Mouse (Mus musculus) heart, embryonic 11.5 days (tissue): Measurements from ENCODE around the gene Dip2b. TPM values are rescaled to one million over a fixed set of nuclear protein-coding genes. Genes with fewer than 3 reads are reported as not detected.
A peak's percentile ranks its signal among the peaks of the same experiment; 100 is the strongest.

Experiments
- ATAC-seq: fragments of 200-750 bp; cut with Nextera tagmentation; replicated peaks from 2 replicates; pipeline ENCODE4 v1.8.0; 2017; ENCODE audit warnings: moderate library complexity; ENCODE audit not compliant: insufficient number of reproducible peaks, low FRiP score, low TSS enrichment
- H3K27ac ChIP-seq: fragments of 300-500 bp; sonication (generic); 2 replicates; pipeline ENCODE4 v1.5.1; 2014; ENCODE audit warnings: mild to moderate bottlenecking, low read depth, low read length
- H3K27me3 ChIP-seq: fragments of 300-500 bp; sonication (generic); 2 replicates; pipeline ENCODE4 v1.6.1; 2014; ENCODE audit warnings: mild to moderate bottlenecking, low read length, mixed read lengths; ENCODE audit not compliant: control insufficient read depth, insufficient read depth
- H3K36me3 ChIP-seq: fragments of 300-500 bp; sonication (generic); 2 replicates; pipeline ENCODE4 v1.6.1; 2014; ENCODE audit warnings: mild to moderate bottlenecking, low read length, moderate library complexity, mixed read lengths; ENCODE audit not compliant: control insufficient read depth, insufficient read depth
- H3K4me1 ChIP-seq: fragments of 300-500 bp; sonication (generic); 2 replicates; pipeline ENCODE4 v1.6.1; 2014; ENCODE audit warnings: low read length; ENCODE audit not compliant: control insufficient read depth, insufficient read depth
- H3K4me2 ChIP-seq: fragments of 300-500 bp; sonication (generic); 2 replicates; pipeline ENCODE4 v1.6.1; 2014; ENCODE audit warnings: mild to moderate bottlenecking, moderate library complexity
- H3K4me3 ChIP-seq: fragments of 300-500 bp; sonication (generic); 2 replicates; pipeline ENCODE4 v1.5.1; 2014; ENCODE audit warnings: low read depth, low read length
- H3K9ac ChIP-seq: fragments of 300-500 bp; sonication (generic); 2 replicates; pipeline ENCODE4 v1.6.1; 2014; ENCODE audit warnings: mild to moderate bottlenecking, low read depth, low read length, moderate library complexity
- H3K9me3 ChIP-seq: fragments of 300-500 bp; sonication (generic); replicated peaks from 2 replicates; pipeline ENCODE4 v1.6.1; 2016; ENCODE audit warnings: low read length; ENCODE audit not compliant: control insufficient read depth
- WGBS: fragments of 180-500 bp; shearing (Covaris S2); extraction: QIAGEN DNeasy Blood & Tissue Kit; methylation state at CpG from one replicate; pipeline ENCODE4 v1.1.7; 2014; ENCODE audit not compliant: insufficient replicate concordance; 5-methylcytosine and 5-hydroxymethylcytosine counted together
- polyA plus RNA-seq: library from polyadenylated mRNA; unstranded; fragments of >200 nt; fragmentation: Nextera tagmentation; extraction: Ambion mirVana; gene quantifications from 2 replicates; pipeline ENCODE4 v1.2.1, GENCODE M21; 2014

The Dip2b gene
- polyA plus RNA-seq, 1 experiment from 2014 or later: 16.6 TPM

- Histone ChIP-seq H3K36me3 (peaks cover 3% of the 10 kb centered on the region; the same call in 1 of the 2 replicates), H3K27ac (no peak overlapping the region), H3K4me1 (no peaks in the 10 kb centered on the region), H3K27me3 (no peaks in the 10 kb centered on the region), H3K4me2 (no peak overlapping the region), H3K9ac (no peak overlapping the region), H3K9me3 (peaks cover 16% of the 10 kb centered on the region), H3K4me3 (no peak overlapping the region)
- ATAC-seq: no peak
- WGBS: 86% methylated on average over 7 of the region's 7 CpGs
Observed at GRCm38 (mm10) chr15:100220916-100221315, 182.5 kb downstream of the Dip2b start.

- no peaks in the 10 kb centered on the region for H3K27me3 ChIP-seq
- no peak overlapping the region for H3K4me3 ChIP-seq
- no peak overlapping the region for H3K27ac ChIP-seq
- ATAC-seq: no peak
- H3K4me1 ChIP-seq: peaks cover 11% of the 10 kb centered on the region; the same call in 1 of the 2 replicates
- H3K9me3 ChIP-seq: peaks cover 16% of the 10 kb centered on the region
- no peak overlapping the region for H3K4me2 ChIP-seq
- H3K9ac ChIP-seq: no peak overlapping the region
- no peaks in the 10 kb centered on the region for H3K36me3 ChIP-seq
- WGBS: 91% methylated on average over 4 of the region's 4 CpGs
Observed at GRCm38 (mm10) chr15:100225381-100225780, 186.9 kb downstream of the Dip2b start.

GRCm38 (mm10) chr15:100225891-100226290, 187.4 kb downstream of the Dip2b start:
- H3K27ac ChIP-seq: peak overlapping the region; percentile 100; the same call in 1 of the 2 replicates
- no peak overlapping the region for H3K4me2 ChIP-seq

DNA sequence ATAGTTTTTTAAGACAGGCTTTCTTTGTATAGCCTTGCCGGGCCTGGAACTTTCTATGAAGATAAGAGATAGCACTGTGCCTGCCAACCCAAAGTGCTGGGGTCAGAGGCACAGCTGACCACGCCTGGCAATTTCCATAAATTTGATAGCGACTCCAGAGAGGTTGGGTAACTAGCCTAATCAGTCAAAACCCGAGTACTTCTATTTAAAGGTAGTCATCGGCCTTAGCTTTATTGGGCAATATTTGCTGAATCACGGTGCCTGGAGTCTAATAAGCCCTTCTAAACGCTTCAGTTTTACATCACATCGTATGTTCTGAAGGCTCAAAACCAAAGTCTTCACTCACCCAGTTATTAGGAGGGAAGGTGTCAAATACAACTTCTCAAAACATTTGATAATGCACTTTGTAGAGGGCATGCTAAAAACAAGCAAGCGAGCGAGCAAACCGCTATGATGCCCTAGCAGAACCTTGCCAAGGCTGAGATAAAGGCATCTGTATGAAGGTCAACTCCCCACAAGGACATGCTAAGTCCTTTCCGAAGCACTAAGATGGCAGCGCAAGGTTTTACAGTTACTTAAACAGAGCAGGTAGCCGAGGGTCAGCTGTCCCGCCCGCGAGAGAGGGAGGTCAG, 188.7 kb downstream of the Dip2b start:
- no peaks in the 10 kb centered on the region for H3K27me3 ChIP-seq
- peak overlapping the region; percentile 100 for H3K27ac ChIP-seq
- H3K4me1 ChIP-seq: peaks cover 11% of the 10 kb centered on the region; the same call in 1 of the 2 replicates
- H3K36me3 ChIP-seq: no peaks in the 10 kb centered on the region
- peak overlapping the region; percentile 99 for H3K9ac ChIP-seq
- 2% methylated on average over 17 of the region's 17 CpGs for WGBS
- peak overlapping the region; percentile 84 for H3K4me3 ChIP-seq
- ATAC-seq: peak; percentile 67
- H3K9me3 ChIP-seq: peaks cover 16% of the 10 kb centered on the region
- peak overlapping the region; percentile 73 for H3K4me2 ChIP-seq

More at GRCm38 (mm10) chr15:100225891-100226290, 187.4 kb downstream of the Dip2b start:
- 86% methylated on average over 1 of the region's 1 CpGs for WGBS
- Histone ChIP-seq H3K4me3 (no peak overlapping the region), H3K36me3 (no peaks in the 10 kb centered on the region), H3K27me3 (no peaks in the 10 kb centered on the region), H3K4me1 (peaks cover 11% of the 10 kb centered on the region; the same call in 1 of the 2 replicates), H3K9ac (no peak overlapping the region), H3K9me3 (peaks cover 16% of the 10 kb centered on the region)
- no peak for ATAC-seq

GRCm38 (mm10) chr15:100227663-100228534, 189.4 kb downstream of the Dip2b start, which contains the start of gene Atf1:
Atf1 (plus strand) TSS chr15:100227819.
- WGBS: under 1% methylated on average over 61 of the region's 133 CpGs
- Histone ChIP-seq H3K4me3 (peak within 1 kb of the TSS; percentile 84), H3K36me3 (no peaks in the 10 kb centered on the region), H3K9ac (peak within 1 kb of the TSS; percentile 99), H3K4me2 (peak within 1 kb of the TSS; percentile 73), H3K27me3 (no peaks in the 10 kb centered on the region), H3K27ac (peak within 1 kb of the TSS; percentile 100), H3K4me1 (peaks cover 11% of the 10 kb centered on the region; the same call in 1 of the 2 replicates), H3K9me3 (peaks cover 11% of the 10 kb centered on the region)
- ATAC-seq: peak; percentile 80

GRCm38 (mm10) chr15:100228535-100229336, 190.3 kb downstream of the Dip2b start:
- Histone ChIP-seq H3K4me3 (peak overlapping the region; percentile 84), H3K27ac (peak overlapping the region; percentile 100), H3K27me3 (no peaks in the 10 kb centered on the region), H3K9me3 (peaks cover 3% of the 10 kb centered on the region; the same call in 1 of the 2 replicates), H3K36me3 (no peaks in the 10 kb centered on the region), H3K9ac (peak overlapping the region; percentile 99), H3K4me2 (peak overlapping the region; percentile 73), H3K4me1 (peaks cover 11% of the 10 kb centered on the region; the same call in 1 of the 2 replicates)
- ATAC-seq: no peak
- 14% methylated on average over 16 of the region's 16 CpGs for WGBS

DNA sequence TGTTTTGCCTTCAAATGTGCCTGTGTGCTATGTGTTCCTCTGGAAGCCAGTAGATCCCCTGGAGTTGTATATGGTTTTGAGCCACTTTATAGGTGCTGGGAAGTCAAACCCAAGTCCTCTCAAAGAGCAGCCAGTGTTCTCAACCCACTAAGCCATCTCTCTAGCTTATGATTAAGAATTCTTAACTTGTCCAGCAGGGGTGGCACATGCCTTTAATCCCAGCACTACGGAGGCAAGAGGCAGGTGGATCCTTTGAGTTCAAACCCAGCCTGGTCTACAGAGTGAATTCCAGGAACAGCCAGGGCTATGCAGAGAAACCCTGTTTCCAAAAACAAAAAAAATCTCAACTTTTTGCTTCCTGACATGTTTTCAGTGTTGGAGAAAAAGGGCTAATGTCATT, 192.2 kb downstream of the Dip2b start:
- Histone ChIP-seq H3K4me3 (no peak overlapping the region), H3K9me3 (no peaks in the 10 kb centered on the region), H3K36me3 (peaks cover 7% of the 10 kb centered on the region; the same call in 1 of the 2 replicates), H3K4me2 (no peak overlapping the region), H3K27me3 (no peaks in the 10 kb centered on the region), H3K9ac (no peak overlapping the region), H3K27ac (no peak overlapping the region), H3K4me1 (peaks cover 11% of the 10 kb centered on the region; the same call in 1 of the 2 replicates)
- no peak for ATAC-seq
- 86% methylated on average over 1 of the region's 1 CpGs for WGBS
